Comparison of ENCODE assay signal across 8 mouse cellular contexts in genomic region chr6:122828086-122828485, GRCm38 (mm10). TPM values are rescaled to one million over a fixed set of nuclear protein-coding genes. Genes with fewer than 3 reads are reported as not detected.
DNase-seq lines count a peak whose midpoint lies in the region; ATAC-seq and TF ChIP-seq lines count a peak whose summit lies in the region.

No protein-coding gene starts in this region.

- H3K9ac ChIP-seq in hindbrain, embryonic 12.5 days = no peak overlapping the region

- peaks cover 11% of the 10 kb centered on the region; the same call in 1 of the 2 replicates for H3K27me3 ChIP-seq in hindbrain, embryonic 10.5 days (ENCODE audit: insufficient read depth, poor library complexity, severe bottlenecking)
- H3K27me3 ChIP-seq in hindbrain, embryonic 12.5 days = no peaks in the 10 kb centered on the region
- no peaks in the 10 kb centered on the region for H3K27me3 ChIP-seq in limb, embryonic 10.5 days (ENCODE audit: low read depth, poor library complexity, severe bottlenecking)
- no peaks in the 10 kb centered on the region for H3K27me3 ChIP-seq in small intestine, adult 2 months (ENCODE audit: control insufficient read depth, insufficient read depth, low read length)

- H3K4me3 ChIP-seq in hindbrain, embryonic 10.5 days = no peak overlapping the region
- H3K4me3 ChIP-seq in hindbrain, embryonic 12.5 days = no peak overlapping the region
- no peak overlapping the region for H3K4me3 ChIP-seq in limb, embryonic 10.5 days
- no peak overlapping the region for H3K4me3 ChIP-seq in small intestine, adult 2 months (ENCODE audit: low read depth, low read length)

- ATAC-seq in hindbrain, embryonic 12.5 days (ENCODE audit: low FRiP score) = no peak

- no peak for TF ChIP-seq POLR2A in small intestine, adult 2 months (IDR thresholded peaks at IDR 0.05; ENCODE audit: low read depth, low read length)

- H3K9me3 ChIP-seq in hindbrain, embryonic 10.5 days = no peaks in the 10 kb centered on the region
- H3K9me3 ChIP-seq in hindbrain, embryonic 12.5 days (replicated peaks) = no peaks in the 10 kb centered on the region
- H3K9me3 ChIP-seq in limb, embryonic 10.5 days (replicated peaks) = no peaks in the 10 kb centered on the region

- 38% methylated on average over 13 of the region's 13 CpGs for WGBS in hindbrain, embryonic 10.5 days
- 49% methylated on average over 13 of the region's 13 CpGs for WGBS in hindbrain, embryonic 12.5 days
- 45% methylated on average over 13 of the region's 13 CpGs for WGBS in limb, embryonic 10.5 days
- WGBS in small intestine, adult 2 months = 64% methylated on average over 13 of the region's 13 CpGs

- H3K27ac ChIP-seq in hindbrain, embryonic 10.5 days = no peak overlapping the region
- no peak overlapping the region for H3K27ac ChIP-seq in hindbrain, embryonic 12.5 days
- H3K27ac ChIP-seq in limb, embryonic 10.5 days = no peak overlapping the region
- no peak overlapping the region for H3K27ac ChIP-seq in small intestine, adult 2 months (ENCODE audit: insufficient read depth, low read depth, low read length)

- peaks cover 16% of the 10 kb centered on the region for H3K4me1 ChIP-seq in hindbrain, embryonic 10.5 days (replicated peaks)
- peaks cover 10% of the 10 kb centered on the region; the same call in 1 of the 2 replicates for H3K4me1 ChIP-seq in hindbrain, embryonic 12.5 days
- peaks cover 19% of the 10 kb centered on the region for H3K4me1 ChIP-seq in limb, embryonic 10.5 days
- peaks cover 12% of the 10 kb centered on the region; the same call in 1 of the 2 replicates for H3K4me1 ChIP-seq in small intestine, adult 2 months (ENCODE audit: control insufficient read depth, insufficient read depth, insufficient read length, low read length)

- DNase-seq in hindbrain, embryonic 10.5 days (ENCODE audit: low spot score) = peak; percentile 41
- peak; percentile 31 to 47 for DNase-seq in CD8-positive naive resting alpha-beta T cell, adult 2 months (ENCODE audit: low read depth in 2 of 2, low spot score in 2 of 2)
- DNase-seq in ZHBTc4 (ENCODE audit: low read depth, low spot score) = peak; percentile 81
- DNase-seq in limb, embryonic 10.5 days (ENCODE audit: low spot score) = peak; percentile 42
- no peak for DNase-seq in gastrocnemius, adult 18-20 months (ENCODE audit: low spot score)
- DNase-seq in heart, adult 9 months (ENCODE audit: low spot score in 2 of 2) = no peak

- peaks cover 15% of the 10 kb centered on the region for H3K36me3 ChIP-seq in hindbrain, embryonic 10.5 days
- H3K36me3 ChIP-seq in hindbrain, embryonic 12.5 days = peaks cover 16% of the 10 kb centered on the region
- peaks cover 15% of the 10 kb centered on the region for H3K36me3 ChIP-seq in limb, embryonic 10.5 days
- H3K36me3 ChIP-seq in small intestine, adult 2 months (ENCODE audit: control insufficient read depth, insufficient read depth, low read length) = peaks cover 28% of the 10 kb centered on the region

- TF ChIP-seq CTCF in small intestine, adult 2 months (IDR thresholded peaks at IDR 0.05; ENCODE audit: extremely low read depth, insufficient read length, insufficient replicate concordance, low read depth, low read length) = peak; percentile 35; the same call in 1 of the 2 replicates

- no peak overlapping the region for H3K4me2 ChIP-seq in hindbrain, embryonic 12.5 days (replicated peaks)

RNA-seq across cellular contexts. Expression of gene Foxj2, which starts 8.4 kb away (rescaled TPM):
- polyA plus RNA-seq in hindbrain, embryonic 10.5 days (2016; fragmentation: Nextera tagmentation; extraction: Ambion mirVana) = 2.5 and 3.6 TPM in 2 replicates
- 6.1 and 6.9 TPM in 2 replicates for polyA plus RNA-seq in hindbrain, embryonic 12.5 days (2016; fragmentation: Nextera tagmentation; extraction: Ambion mirVana)
- polyA plus RNA-seq in limb, embryonic 10.5 days (2016; fragmentation: Nextera tagmentation; extraction: Ambion mirVana) = 1.7 and 3.2 TPM in 2 replicates
- 5.9 and 12.3 TPM in 2 replicates for polyA plus RNA-seq in small intestine, adult 2 months (2012; rRNA removed)
- 10 to 100 TPM; 26.2 to 29.3 TPM for total RNA-seq in gastrocnemius, adult 18-20 months (2021)

RNA-seq across cellular contexts. Expression of gene Slc2a3, which starts 26.6 kb away (rescaled TPM):
- 38.5 and 57.1 TPM in 2 replicates for polyA plus RNA-seq in hindbrain, embryonic 10.5 days (2016; fragmentation: Nextera tagmentation; extraction: Ambion mirVana)
- 24.7 and 25.3 TPM in 2 replicates for polyA plus RNA-seq in hindbrain, embryonic 12.5 days (2016; fragmentation: Nextera tagmentation; extraction: Ambion mirVana)
- polyA plus RNA-seq in limb, embryonic 10.5 days (2016; fragmentation: Nextera tagmentation; extraction: Ambion mirVana) = 61.3 and 74.0 TPM in 2 replicates
- 1.0 and 1.3 TPM in 2 replicates for polyA plus RNA-seq in small intestine, adult 2 months (2012; rRNA removed)
- 1 to 10 TPM; 5.0 to 7.1 TPM for total RNA-seq in gastrocnemius, adult 18-20 months (2021)

RNA-seq across cellular contexts. Expression of gene C3ar1, which starts 27.9 kb away (rescaled TPM):
- 1.7 and 2.2 TPM in 2 replicates for polyA plus RNA-seq in hindbrain, embryonic 10.5 days (2016; fragmentation: Nextera tagmentation; extraction: Ambion mirVana)
- 2.0 and 2.2 TPM in 2 replicates for polyA plus RNA-seq in hindbrain, embryonic 12.5 days (2016; fragmentation: Nextera tagmentation; extraction: Ambion mirVana)
- polyA plus RNA-seq in limb, embryonic 10.5 days (2016; fragmentation: Nextera tagmentation; extraction: Ambion mirVana) = 0.73 and 1.2 TPM in 2 replicates
- polyA plus RNA-seq in small intestine, adult 2 months (2012; rRNA removed) = 1.2 and 1.8 TPM in 2 replicates
- total RNA-seq in gastrocnemius, adult 18-20 months (2021) = under 1 TPM; 0.34 to 0.62 TPM

RNA-seq across cellular contexts. Expression of gene Necap1, which starts 46.2 kb away (rescaled TPM):
- 60.9 and 61.0 TPM in 2 replicates for polyA plus RNA-seq in hindbrain, embryonic 10.5 days (2016; fragmentation: Nextera tagmentation; extraction: Ambion mirVana)
- polyA plus RNA-seq in hindbrain, embryonic 12.5 days (2016; fragmentation: Nextera tagmentation; extraction: Ambion mirVana) = 85.2 and 87.1 TPM in 2 replicates
- polyA plus RNA-seq in limb, embryonic 10.5 days (2016; fragmentation: Nextera tagmentation; extraction: Ambion mirVana) = 52.1 and 56.2 TPM in 2 replicates
- polyA plus RNA-seq in small intestine, adult 2 months (2012; rRNA removed) = 5.1 and 8.6 TPM in 2 replicates
- total RNA-seq in gastrocnemius, adult 18-20 months (2021) = 10 to 100 TPM; 11.8 to 16.8 TPM

Comparison
In these comparisons a context has a peak if more than half of its experiments do, and no peak if none do; other contexts are left out.
1. DNase-seq: peak in hindbrain, embryonic 10.5 days (single experiment), CD8-positive naive resting alpha-beta T cell, adult 2 months (2 of 2), ZHBTc4 (single experiment) and limb, embryonic 10.5 days (single experiment); none in gastrocnemius, adult 18-20 months (single experiment) and heart, adult 9 months (0 of 2).
2. RNA of gene Slc2a3, which starts 26.6 kb away (polyA plus RNA-seq): 61.3 to 74.0 TPM in limb, embryonic 10.5 days, 38.5 to 57.1 TPM in hindbrain, embryonic 10.5 days and 24.7 to 25.3 TPM in hindbrain, embryonic 12.5 days; 1.0 to 1.3 TPM in small intestine, adult 2 months; every median in the first group is over 10 times any median in the second.